Mouse (Mus musculus): ENCODE measurements around the gene Spats2. TPM values are rescaled to one million over a fixed set of nuclear protein-coding genes. Genes with fewer than 3 reads are reported as not detected.
"Not testable (repeated sequence)": the region's sequence is repeated elsewhere in the genome, so short reads cannot be mapped to it uniquely, and the experiment has no call there.

Spats2 gene
- total RNA-seq, 1 experiment from 2014 or later: 18.5 TPM

DNA sequence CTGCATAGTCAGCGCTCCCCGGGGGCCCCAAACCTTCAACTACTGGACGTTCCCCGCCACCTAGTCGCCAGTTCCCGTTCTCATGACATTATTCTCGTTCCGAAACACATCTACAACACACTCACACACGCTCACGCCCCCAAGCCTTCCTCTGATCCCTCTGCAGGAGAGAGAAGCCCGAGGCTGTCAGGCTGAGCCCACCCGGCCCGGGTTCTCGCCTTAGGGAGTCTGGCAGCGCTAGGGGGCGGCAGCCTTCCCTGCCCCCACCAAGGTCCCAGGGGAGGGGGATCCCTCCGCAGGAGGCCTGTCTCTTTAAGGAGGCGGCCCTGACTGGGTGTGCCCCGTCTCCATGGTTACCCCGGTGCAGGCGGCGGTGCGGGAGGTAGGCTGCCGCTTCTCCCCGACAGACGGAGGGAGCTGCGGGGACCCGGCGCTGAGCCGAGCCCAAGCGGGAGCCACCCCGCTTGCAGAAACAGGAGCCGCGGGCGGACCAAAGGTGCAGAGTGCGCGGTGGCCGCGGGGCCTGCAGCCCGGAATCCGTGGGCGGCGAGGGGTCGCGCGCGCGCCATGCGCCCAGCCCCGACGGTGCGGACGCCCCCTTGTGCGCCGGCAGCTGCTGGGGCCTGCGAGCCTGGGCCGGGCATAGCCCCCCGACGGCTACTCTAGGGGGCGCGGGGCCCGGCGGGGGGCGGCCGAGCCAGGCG, 98.6 kb downstream of the Spats2 start, which contains the start of gene Kcnh3:
Kcnh3 (plus strand) TSS at position 654 of the 704 bp plus-strand sequence.
- DNase-seq: peak; percentile 84

DNA sequence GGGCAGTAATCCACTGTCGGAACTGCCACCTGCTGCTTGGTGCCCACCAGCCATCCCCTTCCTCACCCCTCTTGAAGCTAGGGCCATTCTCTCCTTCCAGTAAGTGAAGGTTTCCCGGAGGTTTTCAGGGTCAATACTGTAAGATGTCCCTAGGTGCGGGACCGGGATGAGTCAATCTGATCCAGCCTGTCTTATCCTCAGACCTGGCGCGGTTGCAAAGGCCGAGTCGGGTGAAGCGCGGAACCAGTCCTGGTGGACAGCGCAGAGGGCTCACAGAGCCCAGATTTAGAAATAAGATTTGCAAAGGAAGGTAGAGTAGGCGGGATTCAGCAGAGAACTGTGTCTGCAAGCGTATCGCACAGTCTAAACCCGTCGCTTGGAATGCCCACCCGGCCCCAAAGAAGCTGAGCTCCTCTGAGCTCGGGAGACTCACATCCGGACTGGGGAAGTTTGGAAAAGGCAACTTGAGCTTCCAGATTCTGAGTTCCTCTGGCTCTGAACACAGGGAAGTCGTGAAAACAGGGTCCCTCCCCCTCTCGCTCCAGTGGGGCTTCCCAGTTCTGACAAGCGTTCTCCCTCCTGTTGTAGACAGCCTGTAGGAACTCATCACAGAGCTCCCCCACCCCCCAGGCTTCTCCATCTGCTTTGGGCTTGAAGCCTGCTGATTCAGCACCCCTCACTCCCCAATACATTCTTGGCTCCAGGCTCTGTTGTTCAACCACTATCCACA, 99.5 kb downstream of the Spats2 start:
- peak; percentile 42 for DNase-seq

GRCm38 (mm10) chr15:99226090-99226489, 100.4 kb downstream of the Spats2 start:
- DNase-seq: no peak

DNA sequence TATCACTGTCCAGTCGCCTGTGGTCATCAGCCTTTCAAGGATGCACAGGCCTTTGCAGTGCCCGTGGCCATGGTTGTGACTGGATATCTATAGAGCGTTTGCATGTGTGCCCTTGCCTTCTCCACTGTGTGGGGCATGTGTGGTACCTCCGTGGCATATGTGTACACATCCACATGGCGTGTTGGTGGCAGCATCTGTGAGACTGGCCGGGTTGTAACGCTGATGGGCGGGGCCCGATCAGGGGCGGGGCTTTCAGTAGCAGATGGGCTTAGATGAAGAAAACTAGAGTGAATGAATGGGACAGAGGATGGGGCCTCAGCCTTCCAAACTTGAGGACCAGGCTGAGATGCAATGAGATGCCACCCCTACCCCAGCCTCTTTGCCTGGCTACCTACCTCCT, 106.3 kb downstream of the Spats2 start:
- no peak for DNase-seq

DNA sequence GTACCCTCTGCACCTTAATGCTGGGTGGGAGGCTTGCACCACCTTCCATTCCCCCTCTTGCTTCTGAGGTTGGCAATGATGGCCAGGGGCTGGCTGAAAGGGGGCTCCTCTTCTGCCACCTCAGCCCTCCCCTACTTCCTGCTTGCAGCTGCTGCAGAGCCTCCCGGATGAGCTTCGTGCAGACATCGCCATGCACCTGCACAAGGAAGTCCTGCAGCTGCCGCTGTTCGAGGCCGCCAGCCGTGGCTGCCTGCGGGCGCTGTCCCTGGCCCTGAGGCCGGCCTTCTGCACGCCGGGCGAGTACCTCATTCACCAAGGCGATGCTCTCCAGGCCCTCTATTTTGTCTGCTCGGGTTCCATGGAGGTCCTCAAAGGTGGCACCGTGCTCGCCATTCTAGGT, 108.0 kb downstream of the Spats2 start:
- no peak for DNase-seq

DNA sequence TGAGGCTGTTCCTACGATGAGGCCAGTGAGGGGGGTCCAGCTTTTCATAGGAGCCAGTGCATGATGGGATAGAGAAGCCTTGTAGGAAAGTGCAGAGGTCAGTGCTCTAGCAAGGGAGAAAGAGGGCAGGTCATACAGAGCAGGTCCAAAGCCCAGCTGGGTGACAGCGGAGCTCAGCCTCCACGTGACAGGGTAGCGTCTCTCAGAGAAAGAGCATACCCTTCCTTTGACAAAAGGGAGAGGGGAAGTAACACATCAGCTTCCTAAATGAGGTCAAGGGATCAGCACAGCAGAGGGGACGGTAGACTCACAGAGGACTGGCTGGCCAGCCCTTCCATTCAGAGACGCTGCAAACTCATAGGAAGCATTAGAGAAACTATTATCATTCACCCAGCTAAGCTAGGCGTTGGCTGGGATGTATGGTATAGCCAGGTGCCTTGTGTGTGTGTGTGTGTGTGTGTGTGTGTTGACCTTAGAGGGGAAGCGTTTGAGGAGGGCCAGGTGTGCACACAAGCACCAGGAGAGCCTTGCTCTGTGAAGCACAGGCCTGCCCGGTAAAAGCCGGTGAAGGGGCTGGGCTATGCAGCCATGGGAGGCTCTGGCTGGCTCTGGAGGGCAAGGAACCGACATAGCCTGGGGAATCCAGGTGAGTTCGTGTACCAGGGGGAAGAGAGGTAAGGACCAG, 108.8 kb downstream of the Spats2 start:
- no peak for DNase-seq

DNA sequence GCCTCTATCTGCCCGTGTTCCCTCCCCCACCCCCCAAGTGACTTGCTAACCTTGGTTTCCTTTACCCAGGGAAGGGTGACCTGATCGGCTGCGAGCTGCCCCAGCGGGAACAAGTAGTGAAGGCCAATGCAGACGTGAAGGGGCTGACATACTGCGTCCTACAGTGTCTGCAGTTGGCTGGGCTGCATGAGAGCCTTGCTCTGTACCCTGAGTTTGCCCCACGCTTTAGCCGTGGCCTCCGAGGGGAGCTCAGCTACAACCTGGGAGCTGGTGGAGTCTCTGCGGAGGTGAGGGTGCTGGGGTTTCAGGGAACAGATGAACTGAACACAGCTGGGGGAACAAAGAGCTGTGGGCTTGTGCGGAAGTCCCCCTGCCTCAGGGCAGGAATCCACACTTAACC, 112.3 kb downstream of the Spats2 start:
- no peak for DNase-seq

- DNase-seq: no peak
Measured at GRCm38 (mm10) chr15:99240129-99240528, 114.4 kb downstream of the Spats2 start.

DNA sequence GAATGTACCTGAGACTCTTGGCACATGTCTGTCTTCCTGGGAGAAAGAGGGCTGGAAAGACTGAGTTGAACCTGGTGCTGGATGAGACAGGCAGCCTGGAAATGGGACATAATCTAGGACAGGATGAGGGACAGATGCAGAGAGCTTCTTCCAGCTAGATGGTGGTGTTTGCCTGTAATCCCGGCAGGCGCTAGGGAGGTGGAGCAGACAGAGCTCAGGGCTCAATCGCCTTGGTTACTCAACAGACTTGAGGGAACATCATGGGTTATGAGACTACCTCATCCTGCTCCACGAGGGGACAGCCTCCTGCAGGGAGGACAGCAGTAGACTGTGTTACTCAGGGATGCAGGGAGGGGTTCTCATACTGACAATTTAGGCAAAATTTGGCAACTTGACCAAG, 115.5 kb downstream of the Spats2 start:
- DNase-seq: peak; percentile 31

DNA sequence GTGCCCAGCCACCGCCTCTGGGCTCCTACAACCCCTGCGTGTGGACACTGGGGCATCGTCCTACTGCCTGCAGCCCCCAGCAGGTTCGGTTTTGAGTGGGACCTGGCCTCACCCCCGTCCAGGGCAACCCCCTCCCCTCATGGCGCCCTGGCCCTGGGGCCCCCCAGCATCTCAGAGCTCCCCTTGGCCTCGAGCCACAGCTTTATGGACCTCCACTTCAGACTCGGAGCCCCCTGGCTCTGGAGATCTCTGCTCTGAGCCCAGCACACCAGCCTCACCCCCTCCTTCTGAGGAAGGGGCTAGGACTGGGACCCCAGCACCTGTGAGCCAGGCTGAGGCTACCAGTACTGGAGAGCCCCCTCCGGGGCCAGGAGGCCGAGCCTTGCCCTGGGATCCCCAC, 116.3 kb downstream of the Spats2 start:
- DNase-seq: no peak

- not testable (repeated sequence) for DNase-seq
Measured at GRCm38 (mm10) chr15:99246736-99247135, 121.0 kb downstream of the Spats2 start.

DNA sequence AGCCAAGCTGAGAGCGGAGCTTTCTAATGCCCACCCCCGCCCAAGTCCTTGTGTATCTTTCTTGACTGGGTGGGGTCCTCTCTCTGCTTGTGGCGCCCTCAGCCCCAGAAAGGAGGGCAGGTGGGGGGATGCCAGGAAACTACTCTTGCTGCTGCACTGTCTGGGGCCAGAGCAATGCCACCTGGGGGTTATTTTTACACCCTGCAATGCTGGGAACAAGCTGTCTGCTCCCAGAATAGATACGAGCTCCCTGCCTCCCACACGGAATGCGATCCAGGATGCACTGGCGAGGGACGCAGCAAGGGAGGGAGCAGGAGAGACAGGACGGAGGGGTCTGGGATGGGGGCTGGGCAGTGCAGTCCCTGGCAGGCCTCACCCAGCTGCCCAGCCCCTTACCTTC, 123.3 kb downstream of the Spats2 start:
- no peak for DNase-seq

DNA sequence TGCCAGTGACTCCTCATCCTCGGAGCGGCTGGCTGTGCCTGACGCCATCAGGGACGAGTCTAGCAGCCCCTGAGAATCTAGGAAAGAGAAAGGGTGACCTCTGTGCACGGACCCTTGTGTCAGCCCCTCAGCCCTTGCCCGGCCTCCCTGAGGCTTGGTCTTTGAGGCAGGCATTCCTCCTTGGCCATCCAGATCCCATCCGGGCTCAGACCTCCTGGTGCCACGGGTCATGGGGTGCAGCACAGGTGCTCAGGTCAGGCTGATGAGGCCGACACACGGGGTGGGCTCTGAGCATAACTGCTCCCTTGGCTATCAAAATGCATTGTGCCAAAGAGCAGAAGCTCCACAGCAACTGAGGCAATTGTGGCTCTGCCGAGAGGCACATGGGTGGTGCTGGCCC, 124.2 kb downstream of the Spats2 start:
- no peak for DNase-seq

GRCm38 (mm10) chr15:99251111-99251510, 125.4 kb downstream of the Spats2 start:
- not testable (repeated sequence) for DNase-seq

DNA sequence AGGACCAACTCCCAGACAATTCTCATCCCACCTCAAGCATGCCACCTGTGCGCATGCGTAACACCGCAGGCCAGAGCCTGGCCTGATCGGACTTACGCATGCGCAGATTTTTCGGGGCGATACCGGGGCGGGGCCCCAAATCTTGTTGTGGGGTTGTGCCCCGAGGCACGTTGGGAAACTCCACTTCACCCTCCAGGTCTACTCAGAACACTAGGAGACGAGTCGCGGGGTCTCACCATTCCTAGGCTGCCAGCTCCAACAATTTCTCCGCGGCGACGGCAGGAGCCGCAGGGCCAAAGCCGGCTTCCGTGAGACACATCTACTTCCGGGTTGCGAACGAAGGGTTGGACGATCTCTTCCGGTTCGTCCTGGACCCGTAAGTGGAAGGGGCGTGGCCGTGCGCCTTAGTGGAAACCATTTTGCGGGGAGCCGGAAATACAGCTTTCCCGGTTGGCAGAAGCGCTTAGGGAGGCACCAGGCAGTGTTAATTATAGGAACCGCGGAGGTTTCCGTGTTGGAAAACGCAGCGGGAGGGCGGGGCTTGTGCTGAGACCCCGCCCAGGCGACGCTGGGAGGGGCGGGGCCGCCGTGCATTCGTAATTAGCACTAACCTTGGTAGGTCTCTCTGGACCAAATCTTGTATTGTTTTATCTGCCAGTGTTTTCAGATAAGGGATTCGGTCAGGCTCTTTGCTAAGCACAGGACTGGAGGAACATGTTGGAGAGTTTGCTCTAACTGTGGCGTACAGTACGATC, 126.1 kb downstream of the Spats2 start, which contains the start of gene Mcrs1:
Mcrs1 (minus strand) TSS at position 336 of the 755 bp plus-strand sequence.
- DNase-seq: peak; percentile 98

GRCm38 (mm10) chr15:99252381-99253174, 126.9 kb downstream of the Spats2 start:
- DNase-seq: peak; percentile 75

- not testable (repeated sequence) for DNase-seq
Measured at GRCm38 (mm10) chr15:99253175-99253479, 127.4 kb downstream of the Spats2 start.

- DNase-seq: no peak
Measured at GRCm38 (mm10) chr15:99253772-99254171, 128.1 kb downstream of the Spats2 start.

GRCm38 (mm10) chr15:99254477-99255005, 128.8 kb downstream of the Spats2 start:
- no peak for DNase-seq

- no peak for DNase-seq
Measured at GRCm38 (mm10) chr15:99255241-99255749, 129.6 kb downstream of the Spats2 start.

DNA sequence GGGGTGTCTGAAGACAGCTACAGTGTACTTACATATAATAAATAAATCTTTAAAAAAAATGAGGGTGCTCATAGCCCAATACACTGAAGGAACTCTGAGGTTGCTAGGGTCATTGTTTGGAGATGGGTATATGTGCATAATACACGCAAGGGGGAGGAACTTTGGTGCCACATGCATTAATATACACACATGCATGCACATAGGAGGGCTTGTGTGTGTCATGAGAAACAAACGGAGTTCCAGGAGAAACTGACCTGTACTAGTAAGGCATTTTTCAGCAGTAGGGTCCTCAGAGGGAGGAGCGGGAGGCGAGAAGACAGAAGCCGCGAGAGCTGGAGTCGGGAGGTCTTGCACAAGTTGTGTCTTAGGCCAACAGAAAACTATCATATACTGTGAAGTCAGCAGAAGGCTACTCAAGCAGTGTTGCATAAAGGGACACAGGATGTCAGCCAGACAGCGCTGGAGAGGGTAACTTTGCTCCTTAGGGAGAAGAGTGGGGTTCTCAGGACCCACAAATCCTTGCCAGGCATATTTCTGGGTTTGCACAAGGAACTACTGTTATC, 133.5 kb downstream of the Spats2 start:
- no peak for DNase-seq

Data from adrenal gland, postnatal 14 days (tissue).